Mouse (Mus musculus) neural tube, embryonic 12.5 days (tissue): ENCODE measurements at regions not wholly inside any gene's neighbourhood (a gene's known extent, or its start where the extent isn't known, plus 50 kb on each side); places are given as distances from the start of the nearest gene placed in this dataset.

ENCODE experiments used
- ATAC-seq: fragments of 200-750 bp; cut with Nextera tagmentation; 2 replicates; pipeline ENCODE4 v1.8.0; 2017; ENCODE audit warnings: low read depth, mild to moderate bottlenecking, moderate TSS enrichment, moderate library complexity; ENCODE audit not compliant: low FRiP score
- H3K27ac ChIP-seq: fragments of 300-500 bp; sonication (generic); 2 replicates; pipeline ENCODE4 v1.5.1; 2016
- H3K27me3 ChIP-seq: fragments of 300-500 bp; sonication (generic); replicated peaks from 2 replicates; pipeline ENCODE4 v1.6.1; 2016; ENCODE audit warnings: mild to moderate bottlenecking
- H3K36me3 ChIP-seq: fragments of 300-500 bp; sonication (generic); 2 replicates; pipeline ENCODE4 v1.6.1; 2016; ENCODE audit warnings: mild to moderate bottlenecking
- H3K4me1 ChIP-seq: fragments of 300-500 bp; sonication (generic); 2 replicates; pipeline ENCODE4 v1.6.1; 2016
- H3K4me2 ChIP-seq: fragments of 300-500 bp; sonication (generic); replicated peaks from 2 replicates; pipeline ENCODE4 v1.6.1; 2016; ENCODE audit warnings: mild to moderate bottlenecking
- H3K4me3 ChIP-seq: fragments of 300-500 bp; sonication (generic); 2 replicates; pipeline ENCODE4 v1.5.1; 2016
- H3K9ac ChIP-seq: fragments of 300-500 bp; sonication (generic); 2 replicates; pipeline ENCODE4 v1.6.1; 2016; ENCODE audit warnings: mild to moderate bottlenecking
- H3K9me3 ChIP-seq: fragments of 300-500 bp; sonication (generic); 2 replicates; pipeline ENCODE4 v1.6.1; 2016; ENCODE audit warnings: mild to moderate bottlenecking
- WGBS: fragments of 180-500 bp; shearing (Covaris S2); methylation state at CpG from one replicate; pipeline ENCODE4 v1.1.7; 2016; 5-methylcytosine and 5-hydroxymethylcytosine counted together

DNA sequence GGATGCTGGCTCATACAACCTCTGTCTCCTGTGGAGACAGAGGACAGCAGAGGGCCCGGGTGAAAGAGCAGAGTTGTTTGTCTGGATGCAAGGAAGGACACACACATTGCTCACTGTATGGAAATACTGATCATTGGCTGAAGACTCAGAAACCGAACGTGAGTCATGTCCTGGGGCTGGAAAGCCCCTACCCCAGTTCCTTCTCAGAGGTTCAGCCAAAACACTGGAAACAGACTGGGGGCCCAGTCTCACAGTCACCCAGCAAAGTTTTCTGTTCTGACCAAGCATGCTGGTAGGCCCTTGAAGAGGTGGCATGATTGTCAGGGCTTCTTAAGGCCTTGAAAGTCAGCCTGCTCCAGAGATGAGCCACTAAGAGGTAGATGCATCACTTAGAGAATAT, 360.8 kb upstream of the 3110018I06Rik start:
- Histone ChIP-seq H3K4me3 (no peak overlapping the region), H3K9ac (no peak overlapping the region), H3K4me1 (peaks cover 8% of the 10 kb centered on the region; the same call in 1 of the 2 replicates), H3K9me3 (no peaks in the 10 kb centered on the region), H3K27ac (no peak overlapping the region), H3K4me2 (no peak overlapping the region), H3K36me3 (no peaks in the 10 kb centered on the region), H3K27me3 (no peaks in the 10 kb centered on the region)
- 86% methylated on average over 3 of the region's 3 CpGs for whole genome bisulfite sequencing
- no peak for ATAC-seq

DNA sequence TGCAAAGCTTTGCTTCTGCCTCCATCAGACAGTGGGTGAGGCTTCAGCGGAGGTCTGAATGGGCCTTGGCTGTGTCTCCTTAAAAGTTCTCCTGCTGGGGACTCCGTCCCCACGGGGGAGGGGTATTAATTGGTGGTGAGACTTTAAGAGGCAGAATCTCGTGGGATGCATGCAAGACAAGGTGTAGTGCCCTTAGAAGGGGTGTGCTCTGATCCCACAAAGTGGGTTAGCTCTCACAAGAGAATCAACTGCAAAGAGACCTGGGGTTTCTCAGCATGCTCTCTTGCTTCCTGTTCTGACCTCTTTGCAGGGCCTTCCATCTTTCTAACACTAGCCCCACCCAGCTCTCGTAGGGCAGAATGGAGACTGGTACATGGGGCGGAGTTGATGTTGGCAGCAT, 359.2 kb upstream of the 3110018I06Rik start:
- Histone ChIP-seq H3K4me2 (no peak overlapping the region), H3K4me3 (no peak overlapping the region), H3K4me1 (peaks cover 8% of the 10 kb centered on the region; the same call in 1 of the 2 replicates), H3K36me3 (no peaks in the 10 kb centered on the region), H3K27ac (no peak overlapping the region), H3K27me3 (no peaks in the 10 kb centered on the region), H3K9ac (no peak overlapping the region), H3K9me3 (no peaks in the 10 kb centered on the region)
- no peak for ATAC-seq
- WGBS = 73% methylated on average over 6 of the region's 6 CpGs

DNA sequence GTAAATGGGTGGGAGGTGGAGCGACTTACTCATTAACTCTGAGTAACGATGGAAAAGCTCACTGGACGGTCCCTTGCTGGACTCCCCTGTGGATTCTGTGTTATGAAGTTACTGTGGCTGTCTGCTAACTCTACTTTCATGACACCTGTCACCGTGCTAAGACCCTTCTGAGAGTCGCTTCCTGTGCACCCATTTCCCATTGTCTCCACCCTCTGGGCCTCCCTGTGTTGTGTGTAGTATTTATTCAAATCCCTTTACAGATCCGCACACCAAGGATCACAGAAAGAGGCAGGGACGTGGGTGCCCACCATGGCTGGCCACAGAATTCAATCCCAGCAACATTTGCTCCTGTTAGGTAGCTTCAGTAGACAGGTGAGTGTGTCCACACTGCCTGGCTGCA, 357.1 kb upstream of the 3110018I06Rik start:
- Histone ChIP-seq H3K9ac (no peak overlapping the region), H3K36me3 (no peaks in the 10 kb centered on the region), H3K27ac (no peak overlapping the region), H3K4me1 (no peaks in the 10 kb centered on the region), H3K27me3 (no peaks in the 10 kb centered on the region), H3K4me3 (no peak overlapping the region), H3K9me3 (no peaks in the 10 kb centered on the region), H3K4me2 (no peak overlapping the region)
- no peak for ATAC-seq
- WGBS = 82% methylated on average over 7 of the region's 7 CpGs

DNA sequence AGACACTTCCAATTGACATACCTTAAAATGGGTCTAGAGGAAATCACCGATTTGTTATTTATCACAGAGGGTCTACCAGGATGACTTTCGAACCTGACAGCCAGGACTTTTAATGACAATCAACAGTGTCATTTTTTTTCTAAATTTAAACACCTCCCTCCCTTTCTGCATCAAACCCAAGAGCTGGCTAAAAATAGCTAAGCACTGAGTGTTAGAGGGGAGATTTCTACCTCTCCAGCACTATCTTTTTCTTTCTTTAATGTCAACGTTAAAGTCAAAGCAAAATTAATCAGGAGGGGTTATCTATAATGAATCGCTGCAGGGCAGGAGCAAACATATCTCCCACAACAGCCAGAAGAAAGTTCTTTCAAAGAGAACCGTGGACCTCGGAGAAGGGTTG, 356.6 kb upstream of the 3110018I06Rik start:
- H3K27ac ChIP-seq = no peak overlapping the region
- WGBS = 80% methylated on average over 6 of the region's 6 CpGs
- no peak overlapping the region for H3K4me2 ChIP-seq
- H3K4me1 ChIP-seq = no peaks in the 10 kb centered on the region
- no peaks in the 10 kb centered on the region for H3K9me3 ChIP-seq
- H3K27me3 ChIP-seq = no peaks in the 10 kb centered on the region
- no peak overlapping the region for H3K4me3 ChIP-seq
- ATAC-seq = no peak
- H3K9ac ChIP-seq = no peak overlapping the region
- H3K36me3 ChIP-seq = no peaks in the 10 kb centered on the region

DNA sequence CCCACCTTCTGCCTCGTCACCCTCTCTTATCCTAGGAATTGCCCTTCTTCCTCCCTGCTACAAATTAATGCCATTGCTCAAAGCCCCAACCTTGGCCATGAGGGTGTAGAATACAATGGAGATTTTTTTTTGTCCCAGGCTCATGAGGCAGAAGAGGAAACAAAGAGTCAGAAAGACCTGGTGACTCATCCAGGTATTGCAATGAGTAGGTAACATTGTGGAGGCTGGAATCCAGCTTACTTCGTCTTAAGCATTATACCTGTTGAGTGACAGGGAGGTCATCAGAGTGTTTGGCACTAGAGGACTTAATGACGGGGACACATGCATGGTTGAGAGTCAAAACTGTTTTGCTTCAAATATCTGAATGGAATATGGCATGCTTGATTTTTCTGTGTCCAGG, 355.9 kb upstream of the 3110018I06Rik start:
- Histone ChIP-seq H3K27ac (no peak overlapping the region), H3K4me3 (no peak overlapping the region), H3K9ac (no peak overlapping the region), H3K36me3 (no peaks in the 10 kb centered on the region), H3K27me3 (no peaks in the 10 kb centered on the region), H3K4me1 (no peaks in the 10 kb centered on the region), H3K4me2 (no peak overlapping the region), H3K9me3 (no peaks in the 10 kb centered on the region)
- 82% methylated on average over 3 of the region's 3 CpGs for WGBS
- ATAC-seq = no peak

DNA sequence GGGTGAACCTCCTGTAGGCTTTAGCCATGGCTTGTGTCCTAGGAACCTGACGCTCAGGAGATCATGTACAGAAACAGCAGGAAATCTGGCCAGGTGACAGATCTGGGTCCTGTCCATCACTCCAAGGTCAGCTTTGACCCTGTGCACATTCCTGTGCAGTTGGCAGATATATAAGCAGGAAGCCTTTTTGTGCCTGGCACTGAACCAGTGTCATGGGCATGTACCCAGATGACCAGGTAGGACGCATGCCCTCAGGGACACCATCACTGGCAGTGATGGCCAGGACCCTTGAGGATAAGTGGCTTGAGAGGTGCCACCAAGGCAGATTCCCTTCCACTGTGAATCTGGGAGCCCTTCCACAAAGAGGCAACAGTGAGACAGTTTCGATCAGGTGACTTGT, 354.1 kb upstream of the 3110018I06Rik start:
- no peak overlapping the region for H3K27ac ChIP-seq
- no peaks in the 10 kb centered on the region for H3K4me1 ChIP-seq
- no peaks in the 10 kb centered on the region for H3K27me3 ChIP-seq
- H3K36me3 ChIP-seq = no peaks in the 10 kb centered on the region
- H3K4me2 ChIP-seq = no peak overlapping the region
- ATAC-seq = no peak
- no peak overlapping the region for H3K9ac ChIP-seq
- no peak overlapping the region for H3K4me3 ChIP-seq
- H3K9me3 ChIP-seq = no peaks in the 10 kb centered on the region
- WGBS = 93% methylated on average over 3 of the region's 3 CpGs

DNA sequence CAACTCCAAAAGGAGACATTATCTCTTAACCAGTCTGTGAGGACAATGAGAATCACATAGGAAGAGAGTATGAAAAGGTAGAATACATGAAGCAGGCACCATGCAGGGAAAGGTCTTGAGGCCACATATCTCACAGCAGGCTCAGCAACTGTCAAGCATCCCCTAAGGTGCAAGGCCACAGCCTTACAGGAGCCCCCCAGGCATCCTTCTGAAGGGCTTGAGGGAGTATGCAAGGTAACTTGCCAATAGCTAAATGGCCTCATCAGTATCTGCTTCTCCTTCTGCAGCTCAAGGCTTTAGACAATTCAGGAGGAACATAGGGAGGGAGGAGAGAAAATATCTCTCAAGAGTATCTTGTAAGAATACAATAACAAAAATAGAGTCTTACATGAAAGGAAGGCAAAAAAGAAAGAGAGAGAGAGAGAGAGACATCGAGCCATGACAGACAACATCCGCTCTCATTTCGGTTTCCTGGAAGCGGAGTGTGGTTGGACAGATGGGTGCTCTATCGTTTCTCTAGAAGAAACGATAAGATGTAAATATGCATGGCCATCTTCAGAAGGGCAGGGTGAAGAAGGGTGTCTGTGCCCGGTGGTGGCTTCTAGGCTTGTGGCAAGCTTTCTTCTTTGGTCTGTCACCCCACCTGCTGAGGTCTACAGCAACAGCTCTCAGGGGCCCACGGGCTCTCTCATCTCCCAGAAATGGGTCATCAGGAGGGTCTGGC, 349.6 kb upstream of the 3110018I06Rik start:
- H3K9ac ChIP-seq = no peak overlapping the region
- no peak for ATAC-seq
- H3K4me3 ChIP-seq = no peak overlapping the region
- H3K4me2 ChIP-seq = no peak overlapping the region
- no peaks in the 10 kb centered on the region for H3K36me3 ChIP-seq
- H3K27me3 ChIP-seq = no peaks in the 10 kb centered on the region
- no peaks in the 10 kb centered on the region for H3K4me1 ChIP-seq
- no peaks in the 10 kb centered on the region for H3K9me3 ChIP-seq
- 93% methylated on average over 8 of the region's 8 CpGs for WGBS
- H3K27ac ChIP-seq = no peak overlapping the region

DNA sequence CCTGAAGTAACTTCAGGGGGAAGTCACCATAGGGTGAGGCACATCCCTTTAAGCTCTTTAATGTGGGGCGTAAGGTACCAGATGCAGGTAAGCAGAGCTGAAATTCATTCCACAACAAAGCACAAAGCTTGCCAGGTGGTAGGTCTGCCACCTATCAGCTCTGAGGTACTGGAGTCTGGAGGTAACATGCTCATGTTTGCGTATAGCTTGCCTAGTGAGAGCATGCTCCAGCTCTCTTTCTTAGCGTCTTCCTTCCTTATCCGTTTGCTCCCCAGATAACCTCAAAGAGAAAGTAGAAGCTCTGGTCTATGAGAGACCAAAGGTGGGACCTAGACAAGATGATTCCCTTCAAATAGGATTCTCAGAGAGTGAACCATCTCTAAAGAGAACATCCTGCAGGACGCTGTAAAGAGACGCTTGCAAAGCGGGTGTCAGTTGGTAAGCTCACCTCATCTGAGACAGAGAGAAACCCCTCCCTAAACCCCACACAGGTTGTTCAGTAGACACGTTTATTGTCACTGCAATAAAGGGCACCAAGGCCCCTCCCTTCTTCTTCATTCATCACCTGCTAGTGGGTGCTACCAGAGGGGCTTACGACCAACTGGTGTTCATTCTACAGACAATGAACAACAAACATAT, 347.4 kb upstream of the 3110018I06Rik start:
- Histone ChIP-seq H3K4me1 (no peaks in the 10 kb centered on the region), H3K27me3 (no peaks in the 10 kb centered on the region), H3K27ac (no peak overlapping the region), H3K36me3 (no peaks in the 10 kb centered on the region), H3K4me3 (no peak overlapping the region), H3K9me3 (no peaks in the 10 kb centered on the region), H3K9ac (no peak overlapping the region), H3K4me2 (no peak overlapping the region)
- 84% methylated on average over 9 of the region's 9 CpGs for WGBS
- no peak for ATAC-seq

DNA sequence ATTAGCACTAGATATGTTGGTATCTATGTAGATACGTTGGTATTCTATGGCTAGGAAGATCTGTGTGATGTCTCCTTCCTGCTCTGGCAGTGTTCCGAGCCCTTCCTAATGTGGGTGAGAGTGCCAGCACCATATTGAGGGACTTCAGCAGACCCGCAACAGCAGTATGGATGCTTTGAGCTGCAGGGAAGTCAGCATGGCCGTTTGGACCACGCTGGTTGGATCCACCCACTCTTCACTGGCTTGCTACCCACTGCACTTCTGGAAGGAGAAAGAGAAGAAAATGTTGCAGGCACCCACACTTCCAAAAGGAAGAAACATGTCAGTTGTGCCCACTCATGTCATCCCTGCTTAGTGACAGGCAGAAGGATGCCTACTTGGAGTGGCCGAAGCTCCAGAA, 346.2 kb upstream of the 3110018I06Rik start:
- H3K9ac ChIP-seq = no peak overlapping the region
- H3K27me3 ChIP-seq = no peaks in the 10 kb centered on the region
- no peak for ATAC-seq
- WGBS = 90% methylated on average over 6 of the region's 6 CpGs
- H3K4me2 ChIP-seq = no peak overlapping the region
- no peak overlapping the region for H3K27ac ChIP-seq
- no peaks in the 10 kb centered on the region for H3K9me3 ChIP-seq
- H3K4me3 ChIP-seq = no peak overlapping the region
- no peaks in the 10 kb centered on the region for H3K36me3 ChIP-seq
- no peaks in the 10 kb centered on the region for H3K4me1 ChIP-seq

DNA sequence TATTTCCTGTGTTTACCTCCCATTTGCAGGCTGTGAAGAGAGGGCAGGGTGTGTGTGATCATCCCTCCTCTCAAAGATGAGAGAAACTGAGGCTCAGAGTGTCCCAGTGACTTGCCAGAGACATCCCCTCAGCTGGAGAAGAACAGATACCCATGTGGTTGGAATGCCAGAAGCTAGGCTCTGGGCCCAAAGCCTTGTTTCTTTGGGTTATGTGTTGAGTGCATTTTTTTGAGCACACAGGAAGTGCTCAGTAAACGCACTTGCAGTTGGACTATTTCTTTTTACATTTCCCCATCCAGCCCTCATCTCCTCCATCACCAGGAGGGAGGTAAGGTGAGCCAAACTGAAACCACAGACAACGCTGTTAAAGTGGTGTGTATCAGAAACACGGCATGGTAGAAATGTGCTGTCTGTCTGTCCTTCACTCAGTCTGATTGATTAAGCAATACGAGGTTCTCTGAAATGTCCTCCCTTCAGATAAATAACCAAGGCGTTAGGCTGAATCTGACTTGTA, 341.8 kb upstream of the 3110018I06Rik start:
- H3K27me3 ChIP-seq = no peaks in the 10 kb centered on the region
- ATAC-seq = no peak
- 91% methylated on average over 5 of the region's 5 CpGs for WGBS

DNA sequence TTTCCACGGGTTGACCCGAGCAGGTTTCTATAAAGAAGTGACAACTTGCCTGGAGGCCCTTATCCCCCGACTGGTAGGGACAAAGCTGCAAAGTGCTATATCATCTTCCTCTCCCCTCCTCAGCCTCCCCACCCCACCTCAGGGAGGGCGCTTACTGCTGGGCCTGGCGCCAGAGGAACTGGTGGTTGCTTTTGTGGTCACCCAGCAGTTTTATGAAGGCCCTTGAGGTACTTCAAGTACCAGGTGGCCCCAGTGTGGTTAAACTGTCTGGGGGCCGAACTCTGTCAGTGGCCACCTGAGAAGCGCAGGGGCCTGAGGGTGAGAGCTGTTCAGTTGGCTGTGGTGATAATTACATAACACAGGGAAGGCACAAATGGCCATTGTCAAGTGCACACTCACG, 340.0 kb upstream of the 3110018I06Rik start:
- H3K9me3 ChIP-seq = no peaks in the 10 kb centered on the region
- no peak overlapping the region for H3K27ac ChIP-seq
- H3K27me3 ChIP-seq = no peaks in the 10 kb centered on the region
- H3K4me3 ChIP-seq = no peak overlapping the region
- ATAC-seq = no peak
- no peaks in the 10 kb centered on the region for H3K36me3 ChIP-seq
- 73% methylated on average over 8 of the region's 8 CpGs for WGBS
- H3K4me2 ChIP-seq = no peak overlapping the region
- no peak overlapping the region for H3K9ac ChIP-seq
- no peaks in the 10 kb centered on the region for H3K4me1 ChIP-seq

More for the DNA sequence above, 341.8 kb upstream of the 3110018I06Rik start:
- no peak overlapping the region for H3K4me3 ChIP-seq
- H3K9me3 ChIP-seq = no peaks in the 10 kb centered on the region
- H3K27ac ChIP-seq = no peak overlapping the region
- no peak overlapping the region for H3K9ac ChIP-seq
- no peaks in the 10 kb centered on the region for H3K36me3 ChIP-seq
- H3K4me1 ChIP-seq = no peaks in the 10 kb centered on the region
- no peak overlapping the region for H3K4me2 ChIP-seq

DNA sequence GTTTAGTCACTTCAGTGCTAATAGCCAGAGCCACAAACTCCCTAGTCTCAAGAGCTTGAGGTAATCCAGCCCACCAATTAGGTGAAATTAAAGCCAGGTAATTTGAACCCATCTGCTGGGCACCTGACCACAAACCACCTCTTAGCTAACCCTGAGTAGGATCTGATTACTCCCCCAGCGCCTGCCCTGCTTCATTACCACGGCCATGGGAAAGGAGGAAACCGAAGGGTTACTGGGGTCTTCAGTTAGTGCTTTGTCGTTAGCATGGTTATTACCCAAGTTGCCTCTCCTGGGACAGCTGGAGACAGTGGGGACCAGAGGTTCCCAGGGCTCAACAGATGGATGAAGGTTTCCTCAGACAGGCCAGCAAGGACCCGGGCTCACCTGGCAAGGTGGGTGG, 337.3 kb upstream of the 3110018I06Rik start:
- WGBS = 58% methylated on average over 5 of the region's 5 CpGs
- Histone ChIP-seq H3K4me2 (no peak overlapping the region), H3K4me3 (no peak overlapping the region), H3K27ac (no peak overlapping the region), H3K9ac (no peak overlapping the region), H3K36me3 (no peaks in the 10 kb centered on the region), H3K27me3 (no peaks in the 10 kb centered on the region), H3K9me3 (no peaks in the 10 kb centered on the region), H3K4me1 (no peaks in the 10 kb centered on the region)
- ATAC-seq = no peak

DNA sequence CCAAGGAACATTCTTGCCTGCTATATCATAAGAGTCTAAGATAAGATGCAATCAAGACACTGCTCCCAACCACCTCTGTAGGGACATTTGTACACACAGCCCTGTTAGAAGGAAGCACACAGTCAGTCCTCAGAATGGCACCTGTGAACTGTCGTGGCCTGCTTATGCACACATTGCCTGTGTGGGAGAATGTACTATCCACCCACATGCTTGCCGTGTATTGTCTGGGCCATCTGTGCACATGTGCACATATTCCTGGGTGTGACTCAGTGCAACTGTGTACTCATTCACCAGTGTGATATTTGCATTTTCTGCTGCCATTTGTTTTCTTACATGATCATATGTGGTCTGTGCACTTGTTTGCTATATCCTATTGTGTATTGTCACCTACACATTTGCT, 333.8 kb upstream of the 3110018I06Rik start:
- Histone ChIP-seq H3K4me1 (no peaks in the 10 kb centered on the region), H3K27ac (no peak overlapping the region), H3K4me3 (no peak overlapping the region), H3K4me2 (no peak overlapping the region), H3K36me3 (no peaks in the 10 kb centered on the region), H3K9me3 (no peaks in the 10 kb centered on the region), H3K9ac (no peak overlapping the region), H3K27me3 (no peaks in the 10 kb centered on the region)
- WGBS = 98% methylated on average over 2 of the region's 2 CpGs
- ATAC-seq = no peak
